Mouse (Mus musculus) heart, postnatal 0 days (tissue): ENCODE data around the gene Mrpl55. TPM values are rescaled to one million over a fixed set of nuclear protein-coding genes. Genes with fewer than 3 reads are reported as not detected.

Experiments
- ATAC-seq: fragments of 200-750 bp; cut with Nextera tagmentation; 2 replicates; pipeline ENCODE4 v1.8.0; 2017; ENCODE audit warnings: low read depth, moderate number of reproducible peaks, moderate library complexity; ENCODE audit not compliant: insufficient read depth
- DNase-seq: peaks from one replicate; pipeline ENCODE4 v3.0.0-alpha.2; 2016; ENCODE audit warnings: low spot score
- H3K27ac ChIP-seq: fragments of 300-500 bp; sonication (generic); 2 replicates; pipeline ENCODE4 v1.5.1; 2014; ENCODE audit warnings: low read depth, mild to moderate bottlenecking
- H3K27me3 ChIP-seq: fragments of 300-500 bp; sonication (generic); 2 replicates; pipeline ENCODE4 v1.6.1; 2014; ENCODE audit warnings: low read length, mixed read lengths; ENCODE audit not compliant: control insufficient read depth, insufficient read depth
- H3K36me3 ChIP-seq: fragments of 300-500 bp; sonication (generic); replicated peaks from 2 replicates; pipeline ENCODE4 v1.6.1; 2014; ENCODE audit warnings: low read length, mixed read lengths; ENCODE audit not compliant: control insufficient read depth, insufficient read depth
- H3K4me1 ChIP-seq: fragments of 300-500 bp; sonication (generic); 2 replicates; pipeline ENCODE4 v1.6.1; 2014; ENCODE audit warnings: antibody characterized with exemption; ENCODE audit not compliant: control insufficient read depth, insufficient read depth
- H3K4me2 ChIP-seq: fragments of 300-500 bp; sonication (generic); 2 replicates; pipeline ENCODE4 v1.6.1; 2014; ENCODE audit warnings: low read depth, mild to moderate bottlenecking, low read length, moderate library complexity
- H3K4me3 ChIP-seq: fragments of 300-500 bp; sonication (generic); 2 replicates; pipeline ENCODE4 v1.5.1; 2014; ENCODE audit warnings: low read depth, low read length
- H3K9ac ChIP-seq: fragments of 300-500 bp; sonication (generic); replicated peaks from 2 replicates; pipeline ENCODE4 v1.6.1; 2014; ENCODE audit warnings: low read depth, low read length, mixed read lengths
- H3K9me3 ChIP-seq: fragments of 300-500 bp; sonication (generic); replicated peaks from 2 replicates; pipeline ENCODE4 v1.6.1; 2016; ENCODE audit warnings: low read length; ENCODE audit not compliant: control insufficient read depth
- CTCF ChIP-seq: IDR thresholded peaks from 2 replicates; pipeline ENCODE4 v1.5.1; 2016; ENCODE audit warnings: antibody characterized with exemption, control low read depth, low read depth
- EP300 ChIP-seq: IDR thresholded peaks from 2 replicates; pipeline ENCODE4 v1.6.1; 2016; ENCODE audit warnings: antibody characterized with exemption, low read depth
- WGBS: fragments of 180-500 bp; shearing (Covaris S2); extraction: QIAGEN DNeasy Blood & Tissue Kit; methylation state at CpG from one replicate; pipeline ENCODE4 v1.1.7; 2014; 5-methylcytosine and 5-hydroxymethylcytosine counted together
- polyA plus RNA-seq: library from polyadenylated mRNA; unstranded; fragments of >200 nt; fragmentation: Nextera tagmentation; extraction: Ambion mirVana; gene quantifications from 2 replicates; pipeline ENCODE4 v1.2.1, GENCODE M21; 2015
- total RNA-seq: library from RNA; depleted of rRNA; stranded (reverse); fragments of >200 nt; gene quantifications from 2 replicates; pipeline ENCODE4 v1.2.3, GENCODE M21; 2014; ENCODE audit warnings: low replicate concordance

The Mrpl55 gene
- total and polyA plus RNA-seq, 2 experiments from 2014 or later = 187 to 196 TPM

GRCm38 (mm10) chr11:59218389-59218998, 16.2 kb downstream of the Mrpl55 start:
- Histone ChIP-seq H3K9ac (no peak overlapping the region), H3K27ac (peak overlapping the region; percentile 20; the same call in 1 of the 2 replicates), H3K4me2 (no peak overlapping the region), H3K27me3 (no peaks in the 10 kb centered on the region), H3K4me1 (peaks cover 61% of the 10 kb centered on the region), H3K36me3 (peaks cover 12% of the 10 kb centered on the region), H3K9me3 (no peaks in the 10 kb centered on the region), H3K4me3 (no peak overlapping the region)
- no peak for ATAC-seq
- DNase-seq = no peak
- TF ChIP-seq CTCF = no peak
- TF ChIP-seq EP300 = no peak
- WGBS = 67% methylated on average over 4 of the region's 4 CpGs

GRCm38 (mm10) chr11:59219064-59219463, 16.8 kb downstream of the Mrpl55 start:
- Histone ChIP-seq H3K4me1 (peaks cover 67% of the 10 kb centered on the region), H3K9ac (no peak overlapping the region), H3K27ac (no peak overlapping the region), H3K27me3 (no peaks in the 10 kb centered on the region), H3K9me3 (no peaks in the 10 kb centered on the region), H3K4me2 (no peak overlapping the region), H3K36me3 (peaks cover 16% of the 10 kb centered on the region), H3K4me3 (no peak overlapping the region)
- TF ChIP-seq EP300 (no peak), CTCF (peak; percentile 44)
- DNase-seq = no peak
- no peak for ATAC-seq

- Histone ChIP-seq H3K4me1 (peaks cover 79% of the 10 kb centered on the region), H3K36me3 (peaks cover 8% of the 10 kb centered on the region), H3K9me3 (no peaks in the 10 kb centered on the region), H3K4me2 (no peak overlapping the region), H3K27ac (no peak overlapping the region), H3K9ac (no peak overlapping the region), H3K4me3 (no peak overlapping the region), H3K27me3 (no peaks in the 10 kb centered on the region)
- no peak for ATAC-seq
- DNase-seq = no peak
- no peak for TF ChIP-seq CTCF
- TF ChIP-seq EP300 = no peak
Measured at GRCm38 (mm10) chr11:59221604-59222003, 19.3 kb downstream of the Mrpl55 start.

GRCm38 (mm10) chr11:59222306-59222705, 20.0 kb downstream of the Mrpl55 start:
- 71% methylated on average over 4 of the region's 4 CpGs for WGBS
- Histone ChIP-seq H3K4me2 (no peak overlapping the region), H3K4me3 (no peak overlapping the region), H3K27me3 (no peaks in the 10 kb centered on the region), H3K4me1 (peaks cover 76% of the 10 kb centered on the region), H3K9ac (no peak overlapping the region), H3K36me3 (peaks cover 8% of the 10 kb centered on the region), H3K27ac (no peak overlapping the region), H3K9me3 (no peaks in the 10 kb centered on the region)
- DNase-seq (no peak), ATAC-seq (no peak)
- TF ChIP-seq CTCF (no peak), EP300 (no peak)

GRCm38 (mm10) chr11:59224025-59224424, 21.7 kb downstream of the Mrpl55 start:
- H3K4me1 ChIP-seq = peaks cover 67% of the 10 kb centered on the region
- H3K4me2 ChIP-seq = peak overlapping the region; percentile 5; the same call in 1 of the 2 replicates
- no peak for DNase-seq
- 77% methylated on average over 3 of the region's 3 CpGs for WGBS
- H3K9me3 ChIP-seq = no peaks in the 10 kb centered on the region
- H3K9ac ChIP-seq = no peak overlapping the region
- no peak overlapping the region for H3K4me3 ChIP-seq
- no peak for ATAC-seq
- H3K36me3 ChIP-seq = peaks cover 8% of the 10 kb centered on the region; the same call in 1 of the 2 replicates
- no peak for TF ChIP-seq CTCF
- TF ChIP-seq EP300 = no peak
- H3K27me3 ChIP-seq = no peaks in the 10 kb centered on the region
- H3K27ac ChIP-seq = no peak overlapping the region

- DNase-seq = no peak
- WGBS = 18% methylated on average over 2 of the region's 2 CpGs
- H3K4me1 ChIP-seq = peaks cover 67% of the 10 kb centered on the region
- H3K4me3 ChIP-seq = no peak overlapping the region
- no peak for ATAC-seq
- H3K36me3 ChIP-seq = peaks cover 6% of the 10 kb centered on the region; the same call in 1 of the 2 replicates
- H3K4me2 ChIP-seq = peak overlapping the region; percentile 5; the same call in 1 of the 2 replicates
- H3K9ac ChIP-seq = no peak overlapping the region
- no peaks in the 10 kb centered on the region for H3K9me3 ChIP-seq
- no peaks in the 10 kb centered on the region for H3K27me3 ChIP-seq
- no peak overlapping the region for H3K27ac ChIP-seq
- TF ChIP-seq EP300 = no peak
- no peak for TF ChIP-seq CTCF
Measured at GRCm38 (mm10) chr11:59224470-59224869, 22.2 kb downstream of the Mrpl55 start.
